8 mouse cellular contexts compared by ENCODE assay signal in genomic region chr13:52977757-52978156, GRCm38 (mm10). TPM values are rescaled to one million over a fixed set of nuclear protein-coding genes. Genes with fewer than 3 reads are reported as not detected.
DNase-seq lines count a peak whose midpoint lies in the region; ATAC-seq lines count a peak whose summit lies in the region.

No protein-coding gene starts in this region.

- H3K4me1 ChIP-seq in kidney, embryonic 14.5 days (ENCODE audit: control insufficient read depth, insufficient read depth, low read length), result peaks cover 30% of the 10 kb centered on the region
- peaks cover 65% of the 10 kb centered on the region for H3K4me1 ChIP-seq in embryonic facial prominence, embryonic 10.5 days
- peaks cover 38% of the 10 kb centered on the region for H3K4me1 ChIP-seq in midbrain, embryonic 15.5 days

- 31% methylated on average over 4 of the region's 4 CpGs for WGBS in kidney, embryonic 14.5 days
- 20% methylated on average over 4 of the region's 4 CpGs for WGBS in embryonic facial prominence, embryonic 10.5 days
- 20% methylated on average over 4 of the region's 4 CpGs for WGBS in midbrain, embryonic 15.5 days

- no peak for ATAC-seq in kidney, embryonic 14.5 days (ENCODE audit: low FRiP score, low TSS enrichment)
- no peak for ATAC-seq in midbrain, embryonic 15.5 days (replicated peaks)
- ATAC-seq in erythroid progenitor cell, adult 5-6 weeks (replicated peaks; ENCODE audit: low FRiP score, poor library complexity, severe bottlenecking), result no peak

- H3K9ac ChIP-seq in kidney, embryonic 14.5 days (ENCODE audit: low read depth, low read length), result peak overlapping the region; percentile 76; the same call in 1 of the 2 replicates
- H3K9ac ChIP-seq in midbrain, embryonic 15.5 days, result peak overlapping the region; percentile 77; the same call in 1 of the 2 replicates

- H3K4me2 ChIP-seq in kidney, embryonic 14.5 days (replicated peaks; ENCODE audit: low read depth, low read length), result peak overlapping the region; percentile 97
- peak overlapping the region; percentile 91 for H3K4me2 ChIP-seq in midbrain, embryonic 15.5 days

- no peak overlapping the region for H3K27ac ChIP-seq in kidney, embryonic 14.5 days (ENCODE audit: low read depth, low read length)
- no peak overlapping the region for H3K27ac ChIP-seq in embryonic facial prominence, embryonic 10.5 days (replicated peaks)
- peak overlapping the region; percentile 95 for H3K27ac ChIP-seq in midbrain, embryonic 15.5 days

- H3K36me3 ChIP-seq in kidney, embryonic 14.5 days (ENCODE audit: control insufficient read depth, insufficient read depth, low read length), result no peaks in the 10 kb centered on the region
- no peaks in the 10 kb centered on the region for H3K36me3 ChIP-seq in embryonic facial prominence, embryonic 10.5 days (replicated peaks)
- H3K36me3 ChIP-seq in midbrain, embryonic 15.5 days (replicated peaks), result no peaks in the 10 kb centered on the region

- intact Hi-C loops in left cerebral cortex, postnatal 36 days (cut with DNase I), result no loop called here

- peaks cover 6% of the 10 kb centered on the region; the same call in 1 of the 2 replicates for H3K27me3 ChIP-seq in kidney, embryonic 14.5 days (ENCODE audit: control insufficient read depth, insufficient read depth, low read length)
- H3K27me3 ChIP-seq in embryonic facial prominence, embryonic 10.5 days (replicated peaks; ENCODE audit: low read depth, poor library complexity, severe bottlenecking), result peaks cover 25% of the 10 kb centered on the region
- H3K27me3 ChIP-seq in midbrain, embryonic 15.5 days (replicated peaks), result no peaks in the 10 kb centered on the region

- no peaks in the 10 kb centered on the region for H3K9me3 ChIP-seq in kidney, embryonic 14.5 days (ENCODE audit: control insufficient read depth, low read length)
- H3K9me3 ChIP-seq in embryonic facial prominence, embryonic 10.5 days, result no peaks in the 10 kb centered on the region
- no peaks in the 10 kb centered on the region for H3K9me3 ChIP-seq in midbrain, embryonic 15.5 days

- DNase-seq in kidney, adult 8-10 months, result no peak
- DNase-seq in embryonic facial prominence, embryonic 10.5 days (ENCODE audit: low spot score), result no peak
- peak; percentile 38 for DNase-seq in induced T-regulatory cell, adult 2 months (ENCODE audit: low read depth)
- DNase-seq in left cerebral cortex, postnatal 36 days (ENCODE audit: low spot score in 2 of 2), result no peak
- DNase-seq in c-Kit-positive CD71-positive TER-119-positive erythroid progenitor cells, embryonic 14.5 days (ENCODE audit: low spot score), result no peak

- peak overlapping the region; percentile 90 for H3K4me3 ChIP-seq in kidney, embryonic 14.5 days (ENCODE audit: low read length)
- peak overlapping the region; percentile 88 for H3K4me3 ChIP-seq in embryonic facial prominence, embryonic 10.5 days
- peak overlapping the region; percentile 96 for H3K4me3 ChIP-seq in midbrain, embryonic 15.5 days

RNA-seq across cellular contexts. Expression of gene Nfil3, which starts 3.1 kb away (rescaled TPM):
- 15.9 and 18.9 TPM in 2 replicates for polyA plus RNA-seq in kidney, embryonic 14.5 days (2014; fragmentation: Nextera tagmentation; extraction: Ambion mirVana)
- polyA plus RNA-seq in embryonic facial prominence, embryonic 10.5 days (2016; fragmentation: Nextera tagmentation; extraction: Ambion mirVana), result 22.8 and 24.5 TPM in 2 replicates
- 41.9 and 48.4 TPM in 2 replicates for polyA plus RNA-seq in midbrain, embryonic 15.5 days (2015; fragmentation: Nextera tagmentation; extraction: Ambion mirVana)
- 10 to 100 TPM; 13.3 to 15.5 TPM for total RNA-seq in left cerebral cortex, postnatal 36 days (2021)
- 2.9 and 3.6 TPM in 2 replicates for total RNA-seq in erythroid progenitor cell, adult 5-6 weeks (2015; ENCODE audit: low replicate concordance)
- total RNA-seq in erythroid progenitor cell, adult 5-6 weeks (2017; ENCODE audit: low replicate concordance), result 1.7 and 3.7 TPM in 2 replicates

RNA-seq across cellular contexts. Expression of gene Auh, which starts 48.3 kb away (rescaled TPM):
- polyA plus RNA-seq in kidney, embryonic 14.5 days (2014; fragmentation: Nextera tagmentation; extraction: Ambion mirVana), result 44.7 and 46.7 TPM in 2 replicates
- polyA plus RNA-seq in embryonic facial prominence, embryonic 10.5 days (2016; fragmentation: Nextera tagmentation; extraction: Ambion mirVana), result 30.7 and 32.9 TPM in 2 replicates
- 59.2 and 61.5 TPM in 2 replicates for polyA plus RNA-seq in midbrain, embryonic 15.5 days (2015; fragmentation: Nextera tagmentation; extraction: Ambion mirVana)
- 100 to 1,000 TPM in 1 of 2 experiments, 10 to 100 TPM in 1; 94.7 to 102 TPM for total RNA-seq in left cerebral cortex, postnatal 36 days (2021)
- 21.4 and 40.7 TPM in 2 replicates for total RNA-seq in erythroid progenitor cell, adult 5-6 weeks (2015; ENCODE audit: low replicate concordance)
- 35.3 and 51.2 TPM in 2 replicates for total RNA-seq in erythroid progenitor cell, adult 5-6 weeks (2017; ENCODE audit: low replicate concordance)
